Mouse (Mus musculus) embryonic facial prominence, embryonic 14.5 days (tissue): ENCODE measurements at regions not wholly inside any gene's neighbourhood (a gene's known extent, or its start where the extent isn't known, plus 50 kb on each side); places are given as distances from the start of the nearest gene placed in this dataset.
A peak's percentile ranks its signal among the peaks of the same experiment; 100 is the strongest.

ENCODE experiments used
- ATAC-seq: fragments of 200-750 bp; cut with Nextera tagmentation; 2 replicates; pipeline ENCODE4 v1.8.0; 2017; ENCODE audit warnings: low read depth, moderate number of reproducible peaks, moderate TSS enrichment
- DNase-seq: peaks from one replicate; pipeline ENCODE4 v3.0.0-alpha.2; 2015; ENCODE audit warnings: low spot score
- H3K27ac ChIP-seq: fragments of 300-500 bp; sonication (generic); replicated peaks from 2 replicates; pipeline ENCODE4 v1.5.1; 2014; ENCODE audit warnings: low read depth, mild to moderate bottlenecking, low read length, moderate library complexity
- H3K27me3 ChIP-seq: fragments of 300-500 bp; sonication (generic); replicated peaks from 2 replicates; pipeline ENCODE4 v1.6.1; 2014; ENCODE audit warnings: low read length; ENCODE audit not compliant: control insufficient read depth, insufficient read depth
- H3K36me3 ChIP-seq: fragments of 300-500 bp; sonication (generic); 2 replicates; pipeline ENCODE4 v1.6.1; 2014; ENCODE audit warnings: low read length, mixed read lengths; ENCODE audit not compliant: control insufficient read depth, insufficient read depth
- H3K4me1 ChIP-seq: fragments of 300-500 bp; sonication (generic); 2 replicates; pipeline ENCODE4 v1.6.1; 2014; ENCODE audit warnings: antibody characterized with exemption, low read length; ENCODE audit not compliant: control insufficient read depth, insufficient read depth
- H3K4me2 ChIP-seq: fragments of 300-500 bp; sonication (generic); 2 replicates; pipeline ENCODE4 v1.6.1; 2014; ENCODE audit warnings: low read depth, mild to moderate bottlenecking, low read length, moderate library complexity, mixed read lengths
- H3K4me3 ChIP-seq: fragments of 300-500 bp; sonication (generic); 2 replicates; pipeline ENCODE4 v1.5.1; 2014; ENCODE audit warnings: low read depth, mild to moderate bottlenecking, low read length
- H3K9ac ChIP-seq: fragments of 300-500 bp; sonication (generic); 2 replicates; pipeline ENCODE4 v1.6.1; 2014; ENCODE audit warnings: low read depth, mild to moderate bottlenecking, low read length, moderate library complexity, mixed read lengths
- H3K9me3 ChIP-seq: fragments of 300-500 bp; sonication (generic); 2 replicates; pipeline ENCODE4 v1.6.1; 2016; ENCODE audit warnings: low read length; ENCODE audit not compliant: control insufficient read depth
- WGBS: fragments of 180-500 bp; shearing (Covaris S2); extraction: QIAGEN DNeasy Blood & Tissue Kit; methylation state at CpG from one replicate; pipeline ENCODE4 v1.1.7; 2014; 5-methylcytosine and 5-hydroxymethylcytosine counted together

DNA sequence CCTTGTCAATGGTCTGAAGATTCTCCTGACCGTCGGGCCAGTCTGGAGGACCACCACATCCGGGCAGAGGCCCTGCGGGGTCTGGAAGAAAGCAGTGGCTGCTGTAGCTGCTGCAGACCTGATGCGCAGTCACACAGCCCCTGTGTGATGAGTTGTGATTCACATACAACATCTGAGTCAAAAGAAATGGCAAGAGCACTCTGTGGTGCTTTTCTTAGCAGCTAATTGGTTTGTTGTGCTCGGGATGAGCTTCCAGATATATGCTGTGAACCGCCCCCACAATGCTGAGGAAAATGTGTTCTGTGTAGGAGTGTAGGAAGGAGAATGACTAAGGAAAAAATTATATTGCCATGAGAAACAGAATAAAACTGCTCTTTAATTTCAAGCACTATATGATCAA, 290.6 kb downstream of the Fam84a start:
- Histone ChIP-seq H3K4me1 (no peaks in the 10 kb centered on the region), H3K4me2 (no peak overlapping the region), H3K4me3 (no peak overlapping the region), H3K9ac (no peak overlapping the region), H3K36me3 (no peaks in the 10 kb centered on the region), H3K27ac (no peak overlapping the region), H3K27me3 (no peaks in the 10 kb centered on the region), H3K9me3 (no peaks in the 10 kb centered on the region)
- no peak for ATAC-seq
- no peak for DNase-seq
- 86% methylated on average over 7 of the region's 7 CpGs for WGBS

DNA sequence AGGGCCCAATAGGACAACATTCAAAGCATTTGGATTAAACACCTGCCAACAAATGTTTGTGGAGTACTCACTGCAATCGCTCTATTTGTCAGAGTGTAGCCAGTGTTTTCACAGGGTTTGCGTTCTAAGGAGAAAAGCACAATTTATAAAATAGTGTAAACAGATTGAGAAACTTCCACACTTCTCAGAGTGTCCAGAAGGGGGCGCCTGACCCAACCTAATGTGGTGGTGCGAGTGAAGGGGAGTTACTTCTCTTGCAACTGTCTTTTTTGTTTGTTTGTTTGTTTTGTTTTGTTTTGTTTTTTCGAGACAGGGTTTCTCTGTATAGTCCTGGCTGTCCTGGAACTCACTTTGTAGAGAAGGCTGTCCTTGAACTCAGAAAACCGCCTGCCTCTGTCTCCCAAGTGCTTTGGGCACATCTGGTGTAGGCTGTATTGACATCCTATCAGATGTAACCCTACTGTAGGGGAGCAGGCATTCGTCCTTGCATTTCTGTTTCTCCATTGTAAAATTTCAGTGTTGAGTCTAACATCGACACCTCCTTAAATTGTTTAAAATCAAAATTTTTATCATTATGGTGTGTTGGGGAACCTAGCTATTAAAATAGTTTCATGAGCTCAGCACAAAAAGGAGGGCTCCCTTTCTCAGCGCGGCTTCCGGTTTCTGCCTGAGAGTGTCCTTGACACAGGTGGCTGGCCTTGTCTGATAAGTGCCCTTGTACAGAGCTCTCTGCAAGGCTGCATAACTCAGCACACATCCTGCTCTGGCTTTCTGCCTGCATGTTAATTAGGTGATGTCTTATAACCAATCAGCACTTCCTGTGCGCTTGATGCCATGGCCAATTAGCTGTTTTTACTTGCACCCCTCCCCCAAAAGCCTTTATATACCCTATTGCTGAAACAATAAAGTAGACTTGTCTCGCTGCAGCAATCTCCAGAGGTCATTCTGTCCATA, 307.0 kb downstream of the Fam84a start:
- H3K4me1 ChIP-seq: no peaks in the 10 kb centered on the region
- H3K9me3 ChIP-seq: 0 out of 2 replicates have a peak, but pooled peaks cover 3% of the 10 kb centered on the region
- H3K36me3 ChIP-seq: no peaks in the 10 kb centered on the region
- no peaks in the 10 kb centered on the region for H3K27me3 ChIP-seq
- ATAC-seq (no peak), DNase-seq (no peak)
- no peak overlapping the region for H3K27ac ChIP-seq
- no peak overlapping the region for H3K4me2 ChIP-seq
- no peak overlapping the region for H3K4me3 ChIP-seq
- no peak overlapping the region for H3K9ac ChIP-seq
- 62% methylated on average over 13 of the region's 13 CpGs for WGBS

DNA sequence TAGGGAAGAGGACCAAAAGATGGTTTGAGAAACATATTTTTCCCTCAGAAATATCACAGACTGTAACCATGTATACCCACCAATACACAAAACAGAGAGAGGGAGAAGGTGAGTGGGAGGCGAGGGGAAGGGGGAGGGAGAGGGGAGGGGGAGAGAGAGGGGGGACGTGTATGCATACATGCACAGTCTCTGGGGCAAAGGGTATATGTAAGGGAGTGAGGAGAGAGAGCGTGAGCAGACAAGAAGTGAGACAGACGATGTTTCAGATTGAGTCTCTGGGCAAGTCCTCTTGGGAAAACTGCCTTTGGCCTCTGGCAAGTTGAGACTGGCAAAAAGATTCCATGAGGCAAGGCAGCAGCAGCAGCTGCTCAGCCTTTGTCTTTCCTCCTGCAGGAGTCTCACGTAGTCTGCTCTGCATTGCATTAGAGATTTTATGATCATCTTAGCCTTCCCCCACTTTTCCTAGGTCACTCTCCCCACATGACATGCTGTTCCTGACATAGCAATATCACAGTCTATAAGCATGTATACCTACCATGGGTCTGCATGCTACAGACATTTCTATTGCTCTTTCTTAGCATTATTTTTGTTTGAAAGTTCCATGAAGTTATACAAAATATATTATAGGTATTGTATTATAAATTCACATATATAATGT, 308.3 kb downstream of the Fam84a start:
- WGBS: 39% methylated on average over 5 of the region's 5 CpGs
- 0 out of 2 replicates have a peak, but pooled peaks cover 3% of the 10 kb centered on the region for H3K9me3 ChIP-seq
- no peaks in the 10 kb centered on the region for H3K27me3 ChIP-seq
- no peak overlapping the region for H3K4me3 ChIP-seq
- H3K4me1 ChIP-seq: no peaks in the 10 kb centered on the region
- peak; percentile 54 for DNase-seq
- no peak overlapping the region for H3K9ac ChIP-seq
- no peak overlapping the region for H3K4me2 ChIP-seq
- H3K27ac ChIP-seq: no peak overlapping the region
- no peak for ATAC-seq
- H3K36me3 ChIP-seq: no peaks in the 10 kb centered on the region

DNA sequence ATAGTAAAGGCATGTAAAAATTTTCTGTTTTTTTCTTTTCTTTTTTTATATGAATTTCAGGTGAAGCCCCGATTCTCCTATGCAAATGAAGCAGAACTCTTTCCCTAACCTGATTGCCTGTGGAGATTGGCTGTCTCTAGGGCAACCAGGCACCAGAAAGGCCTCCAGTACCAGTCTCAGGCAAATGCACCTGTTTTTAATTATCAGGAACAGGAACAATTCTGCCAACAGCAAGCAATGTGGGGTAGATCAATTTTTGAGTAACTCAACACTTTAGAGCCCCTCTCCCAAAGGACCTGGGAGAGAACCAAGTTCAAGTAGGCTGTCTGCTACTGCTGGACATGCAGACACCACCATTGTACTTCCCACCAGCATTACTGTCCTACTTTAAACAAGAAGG, 310.6 kb downstream of the Fam84a start:
- no peak overlapping the region for H3K27ac ChIP-seq
- no peak overlapping the region for H3K4me3 ChIP-seq
- ATAC-seq (no peak), DNase-seq (no peak)
- no peaks in the 10 kb centered on the region for H3K4me1 ChIP-seq
- no peak overlapping the region for H3K9ac ChIP-seq
- H3K27me3 ChIP-seq: no peaks in the 10 kb centered on the region
- WGBS: 39% methylated on average over 1 of the region's 1 CpGs
- H3K9me3 ChIP-seq: no peaks in the 10 kb centered on the region
- H3K4me2 ChIP-seq: no peak overlapping the region
- no peaks in the 10 kb centered on the region for H3K36me3 ChIP-seq

DNA sequence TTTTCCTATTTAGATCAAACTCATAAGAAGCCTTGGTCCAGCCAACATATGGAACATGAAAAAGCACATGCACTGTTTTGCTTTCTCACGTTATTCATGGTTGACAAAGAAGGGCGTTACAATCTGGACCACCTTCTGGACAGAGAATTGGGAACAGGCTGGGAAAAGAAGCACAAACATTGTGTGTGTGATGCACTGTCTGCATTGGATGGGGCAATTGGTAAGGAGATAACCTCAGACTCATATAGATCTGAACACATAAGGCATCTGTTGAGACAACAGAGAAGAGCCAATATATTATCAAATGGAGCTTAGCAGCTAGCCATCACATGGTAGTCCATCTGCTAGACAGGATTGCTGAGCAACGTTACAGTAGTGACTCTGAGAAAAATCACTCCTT, 317.1 kb downstream of the Fam84a start:
- Histone ChIP-seq H3K27me3 (no peaks in the 10 kb centered on the region), H3K9me3 (no peaks in the 10 kb centered on the region), H3K27ac (no peak overlapping the region), H3K4me1 (no peaks in the 10 kb centered on the region), H3K4me2 (no peak overlapping the region), H3K36me3 (no peaks in the 10 kb centered on the region), H3K4me3 (no peak overlapping the region), H3K9ac (no peak overlapping the region)
- ATAC-seq: no peak
- DNase-seq: no peak
- 82% methylated on average over 3 of the region's 3 CpGs for WGBS

DNA sequence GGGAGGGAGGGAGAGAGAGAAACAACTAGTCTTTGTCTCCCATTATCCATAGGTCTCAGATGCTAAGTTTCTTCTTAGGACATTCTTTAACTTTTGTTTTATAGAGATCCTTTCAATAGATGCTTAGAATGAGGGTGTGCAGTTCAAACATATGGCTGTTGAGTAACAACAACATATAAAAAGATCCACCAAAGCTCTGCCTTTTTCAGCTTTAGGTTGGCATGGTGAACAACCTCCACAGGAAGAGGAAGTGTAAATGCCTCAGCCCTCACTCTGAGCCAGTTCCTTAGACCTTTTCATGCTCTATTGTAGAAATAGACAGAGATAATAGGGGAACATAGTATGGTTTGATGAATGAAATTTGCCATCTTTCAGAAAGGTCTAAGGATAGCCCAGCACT, 326.0 kb downstream of the Fam84a start:
- no peak overlapping the region for H3K27ac ChIP-seq
- ATAC-seq (no peak), DNase-seq (no peak)
- no peaks in the 10 kb centered on the region for H3K9me3 ChIP-seq
- no peak overlapping the region for H3K4me3 ChIP-seq
- no peak overlapping the region for H3K4me2 ChIP-seq
- H3K9ac ChIP-seq: no peak overlapping the region
- H3K27me3 ChIP-seq: no peaks in the 10 kb centered on the region
- H3K36me3 ChIP-seq: no peaks in the 10 kb centered on the region
- H3K4me1 ChIP-seq: no peaks in the 10 kb centered on the region

DNA sequence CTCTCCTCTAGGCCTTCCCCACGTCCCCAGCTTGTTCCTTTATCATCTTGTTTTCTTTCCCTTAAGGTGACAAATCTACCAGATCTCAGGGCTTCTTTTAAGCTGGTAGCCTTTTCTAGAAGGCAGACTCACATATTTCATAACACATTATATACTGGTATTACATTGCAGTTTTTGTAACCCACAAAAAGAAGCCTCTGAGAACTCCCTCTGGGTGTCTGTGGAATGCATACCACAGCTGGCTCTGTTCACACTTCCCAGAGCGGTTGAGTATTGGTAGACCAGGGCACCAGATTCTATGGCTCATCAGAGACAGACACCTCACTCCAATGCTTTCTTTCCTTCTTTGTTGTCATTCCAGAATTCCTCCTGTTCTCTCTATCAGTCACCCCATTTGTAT, 336.4 kb downstream of the Fam84a start:
- no peaks in the 10 kb centered on the region for H3K9me3 ChIP-seq
- H3K4me2 ChIP-seq: no peak overlapping the region
- H3K36me3 ChIP-seq: no peaks in the 10 kb centered on the region
- no peaks in the 10 kb centered on the region for H3K27me3 ChIP-seq
- no peak overlapping the region for H3K27ac ChIP-seq
- DNase-seq (no peak), ATAC-seq (no peak)
- H3K4me3 ChIP-seq: no peak overlapping the region
- no peaks in the 10 kb centered on the region for H3K4me1 ChIP-seq
- no peak overlapping the region for H3K9ac ChIP-seq
- WGBS: 47% methylated on average over 2 of the region's 2 CpGs

DNA sequence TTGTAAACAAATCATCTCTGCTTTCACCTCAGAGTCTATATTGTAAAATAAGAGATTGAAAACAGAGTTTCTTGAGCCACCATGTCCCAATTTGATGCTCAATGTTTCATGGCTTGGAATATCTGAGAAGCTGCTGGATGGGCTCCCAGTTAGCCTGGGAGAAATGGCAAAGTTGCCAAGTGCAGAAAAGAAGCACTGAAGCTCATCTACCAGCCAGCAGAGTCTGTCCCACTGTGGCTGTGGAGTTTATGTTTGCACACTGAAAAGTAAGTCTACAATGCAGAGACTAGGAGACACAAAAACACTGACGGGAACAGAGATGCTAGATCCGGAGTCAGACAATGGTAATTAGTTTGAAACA, 341.7 kb downstream of the Fam84a start:
- H3K36me3 ChIP-seq: no peaks in the 10 kb centered on the region

More for the DNA sequence above, 341.7 kb downstream of the Fam84a start:
- ATAC-seq (no peak), DNase-seq (peak; percentile 27)
- no peaks in the 10 kb centered on the region for H3K27me3 ChIP-seq
- no peak overlapping the region for H3K4me2 ChIP-seq
- no peak overlapping the region for H3K27ac ChIP-seq
- H3K4me3 ChIP-seq: no peak overlapping the region
- no peak overlapping the region for H3K9ac ChIP-seq
- H3K9me3 ChIP-seq: no peaks in the 10 kb centered on the region
- H3K4me1 ChIP-seq: no peaks in the 10 kb centered on the region
- WGBS: 68% methylated on average over 2 of the region's 2 CpGs
